Mouse (Mus musculus) G1E (cell line): ENCODE data around the gene Ccl28.

Source experiments
- CTCF ChIP-seq: IDR thresholded peaks from 2 replicates; pipeline ENCODE4 v1.5.1; 2012; ENCODE audit warnings: low read depth, low read length, inconsistent platforms, mixed read lengths
- GATA1 ChIP-seq: IDR thresholded peaks from 2 replicates; pipeline ENCODE4 v1.6.1; 2012; ENCODE audit warnings: borderline replicate concordance, low read length, inconsistent platforms, mixed read lengths
- POLR2AphosphoS5 ChIP-seq: IDR thresholded peaks from 2 replicates; pipeline ENCODE4 v1.6.1; 2012; ENCODE audit warnings: low read depth, low read length, inconsistent platforms; ENCODE audit not compliant: insufficient replicate concordance
- TAL1 ChIP-seq: conservative IDR thresholded peaks from 2 replicates; pipeline ENCODE4 v1.6.1; 2012; ENCODE audit warnings: low read depth, low read length, inconsistent platforms, mixed read lengths

GRCm38 (mm10) chr13:119696496-119696895 is 72.9 kb downstream of the Ccl28 start:
- TF ChIP-seq CTCF (no peak), GATA1 (no peak), TAL1 (no peak), POLR2AphosphoS5 (no peak)
